Mouse (Mus musculus) ES-Bruce4 (cell line): ENCODE results near the gene Slc25a33.

ENCODE experiments used
- CTCF ChIP-seq: IDR thresholded peaks from one replicate; pipeline ENCODE4 v1.8.1; 2011; ENCODE audit warnings: low read depth, low read length
- EP300 ChIP-seq: IDR thresholded peaks from 2 replicates; pipeline ENCODE4 v1.6.1; 2011; ENCODE audit warnings: low read depth, low read length; ENCODE audit not compliant: insufficient read depth
- POLR2A ChIP-seq: IDR thresholded peaks from one replicate; pipeline ENCODE4 v1.8.1; 2011; ENCODE audit warnings: low read length; ENCODE audit not compliant: insufficient read depth

DNA sequence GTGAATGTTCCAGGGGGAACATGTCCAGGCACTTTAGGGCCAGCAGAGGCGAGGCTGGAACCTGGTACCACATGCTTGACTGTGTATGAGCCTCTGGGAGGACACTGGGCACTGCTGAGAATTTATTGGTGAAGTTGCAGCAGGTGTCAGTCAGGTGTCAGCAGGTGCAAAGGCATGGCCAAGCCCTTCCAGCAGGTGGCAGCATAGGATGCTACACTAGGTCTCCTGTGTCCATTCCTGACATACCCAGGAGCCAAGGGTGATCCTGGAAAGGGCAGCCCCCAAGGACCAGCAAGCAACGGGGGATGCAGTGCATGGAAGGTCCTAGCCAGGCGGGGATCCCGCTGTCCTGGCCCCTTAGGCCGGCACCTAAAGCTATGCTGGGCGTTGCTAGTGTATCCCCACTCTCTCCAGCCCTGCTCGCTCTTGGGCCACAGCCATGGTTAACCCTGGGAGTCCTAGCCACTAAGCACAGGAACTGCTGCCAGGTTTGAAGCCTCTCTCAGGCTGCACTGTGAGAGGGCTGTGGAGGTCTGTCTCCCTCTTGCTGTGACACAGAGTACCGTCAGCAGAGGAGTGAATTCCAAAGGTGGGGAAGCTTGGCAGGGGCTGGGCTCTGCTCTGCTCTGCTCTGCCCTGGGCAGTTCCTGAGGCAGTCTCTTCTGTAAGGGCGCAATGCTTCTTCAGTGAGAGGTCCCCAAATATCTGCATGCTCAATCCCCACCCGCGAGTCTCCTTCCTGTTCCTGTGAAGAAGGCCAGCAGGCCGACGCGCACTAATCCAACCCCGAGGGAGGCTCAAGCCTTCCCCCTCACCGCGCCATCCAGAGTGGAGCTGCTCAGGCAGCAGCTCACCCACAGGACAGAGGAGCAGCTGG lies 50.0 kb downstream of the Slc25a33 start:
- TF ChIP-seq CTCF (peak; percentile 94), POLR2A (no peak), EP300 (no peak)
